Mouse (Mus musculus) thymus, postnatal 25 days (tissue): Measurements from ENCODE around the gene Tff3.

ENCODE experiments used
- DNase-seq: peaks from one replicate; pipeline ENCODE4 v3.0.0; 2022

Gene Tff3

DNA sequence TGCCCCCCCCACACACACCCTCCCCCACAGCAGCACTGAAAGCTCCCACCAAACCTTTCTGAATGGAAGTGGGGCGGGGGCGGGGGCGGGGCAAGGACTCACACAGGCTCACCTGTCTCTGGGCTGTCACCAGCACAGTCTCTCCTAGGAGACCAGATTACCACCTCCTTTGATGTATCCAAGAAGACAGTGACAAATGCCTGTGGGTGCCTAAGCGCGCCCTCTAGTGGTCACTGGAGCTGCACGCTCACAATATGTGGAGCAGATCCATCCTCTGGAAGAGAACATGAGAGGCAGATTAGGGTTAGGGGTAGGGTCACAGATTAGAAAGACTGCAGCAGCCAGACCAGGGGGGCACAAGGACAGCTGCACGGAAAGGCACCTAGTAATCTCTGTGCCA is 10.0 kb downstream of the Tff3 start:
- peak; percentile 86 for DNase-seq

DNA sequence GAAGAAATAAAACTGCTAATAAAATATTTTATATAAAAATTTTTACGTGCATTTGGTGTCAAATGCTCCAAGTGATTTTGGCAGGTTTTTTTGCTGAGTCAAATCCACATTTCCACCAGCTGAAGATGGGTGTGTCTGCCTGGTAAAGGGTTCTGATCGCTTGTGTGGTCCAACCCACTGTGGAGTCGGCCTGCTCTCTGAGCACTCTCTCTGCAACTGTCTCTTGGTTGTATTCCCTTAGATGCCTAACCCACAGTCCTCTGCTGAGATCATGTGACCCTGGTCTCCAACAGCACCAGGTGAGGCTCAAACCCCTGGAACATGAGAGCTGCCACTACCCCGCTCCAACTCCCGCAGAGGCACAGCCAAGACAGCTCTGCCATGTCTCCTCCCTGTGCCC is 11.5 kb downstream of the Tff3 start:
- no peak for DNase-seq

DNA sequence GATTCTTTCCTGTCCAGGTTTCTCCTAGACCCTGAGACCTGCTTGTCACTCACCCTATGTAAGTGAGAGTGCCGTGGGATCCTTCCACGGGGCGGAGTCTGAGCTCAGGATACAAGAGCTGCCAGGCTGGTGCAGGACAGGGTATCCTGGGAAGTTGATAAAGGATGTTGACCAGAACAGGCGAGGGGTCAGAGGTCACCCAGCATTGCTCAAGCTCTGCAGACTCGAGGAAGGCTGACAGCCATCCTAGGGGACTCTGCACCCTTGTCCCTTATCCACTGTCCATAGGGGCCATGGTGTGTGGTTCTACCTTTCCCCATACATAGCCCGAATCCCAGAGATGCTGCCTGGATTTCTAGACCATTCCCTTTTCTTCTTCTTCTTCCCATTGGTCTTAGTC is 13.4 kb downstream of the Tff3 start:
- DNase-seq = no peak

DNA sequence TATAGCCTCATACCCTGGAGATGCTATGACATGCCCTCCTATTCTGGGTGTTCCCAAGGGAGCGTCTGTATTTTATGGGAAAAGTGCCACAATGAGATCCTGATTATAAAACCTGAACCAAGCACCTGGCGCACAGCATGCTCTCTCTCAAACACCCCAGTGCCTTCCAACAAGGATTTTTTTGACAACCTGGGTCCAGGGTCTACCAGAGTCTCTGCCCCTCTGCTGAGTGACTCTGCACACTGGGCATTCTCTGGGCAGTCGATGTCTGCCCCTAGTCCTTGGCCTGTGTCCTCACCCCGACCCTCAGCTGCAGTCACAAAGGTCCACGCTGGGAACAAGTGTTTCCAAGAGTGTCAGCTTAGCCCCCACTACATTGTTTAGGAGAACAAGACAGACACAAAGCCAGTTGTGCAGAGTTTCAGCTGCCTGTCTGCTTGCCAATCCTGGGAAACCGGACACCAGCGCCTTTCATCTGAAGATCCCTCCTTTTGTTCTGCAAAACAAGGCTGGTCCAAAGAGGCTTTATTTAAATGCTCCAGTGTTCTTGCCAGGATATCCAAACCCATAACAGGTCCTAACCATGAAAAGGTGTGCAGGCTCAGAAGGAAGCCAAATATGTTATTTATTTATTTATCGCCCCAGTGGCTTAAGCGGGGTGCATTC is 16.1 kb downstream of the Tff3 start:
- DNase-seq = no peak

DNA sequence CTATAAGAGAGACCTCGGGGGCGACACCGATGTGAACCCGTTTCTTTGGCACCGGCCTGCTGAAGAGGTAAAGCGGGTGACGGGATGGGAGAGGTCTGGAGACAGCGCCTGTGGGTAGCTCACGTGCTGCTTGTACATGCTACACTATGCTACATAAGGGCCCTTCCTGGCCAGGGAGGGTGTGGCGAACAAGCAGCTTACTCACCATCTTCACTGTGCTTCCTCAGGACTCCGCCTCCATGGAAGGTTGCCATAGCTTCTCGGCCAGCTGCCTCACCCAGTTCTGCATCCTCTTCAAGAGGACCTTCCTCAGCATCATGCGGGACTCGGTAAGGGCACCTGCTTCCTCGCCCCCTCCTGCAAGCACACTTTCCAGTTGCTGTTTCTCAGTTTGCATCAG is 21.1 kb downstream of the Tff3 start:
- no peak for DNase-seq

DNA sequence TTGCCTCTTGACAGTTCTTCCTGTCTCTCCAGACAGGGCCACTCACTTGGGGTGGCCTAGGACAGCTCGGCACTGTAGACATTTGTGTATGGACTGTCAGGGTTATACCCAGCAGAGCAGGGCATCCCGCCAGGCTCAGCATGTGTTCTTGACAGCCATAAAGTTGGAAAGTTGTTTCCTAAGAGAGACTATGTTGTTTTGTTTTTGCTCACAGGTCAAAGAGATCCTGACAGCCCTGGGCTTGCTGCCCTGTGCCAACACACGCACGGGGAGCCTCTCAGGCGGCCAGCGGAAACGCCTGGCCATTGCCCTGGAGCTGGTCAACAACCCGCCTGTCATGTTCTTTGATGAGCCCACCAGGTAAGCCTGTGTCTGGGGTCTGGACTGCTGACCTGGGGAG is 25.6 kb downstream of the Tff3 start:
- DNase-seq = no peak

DNA sequence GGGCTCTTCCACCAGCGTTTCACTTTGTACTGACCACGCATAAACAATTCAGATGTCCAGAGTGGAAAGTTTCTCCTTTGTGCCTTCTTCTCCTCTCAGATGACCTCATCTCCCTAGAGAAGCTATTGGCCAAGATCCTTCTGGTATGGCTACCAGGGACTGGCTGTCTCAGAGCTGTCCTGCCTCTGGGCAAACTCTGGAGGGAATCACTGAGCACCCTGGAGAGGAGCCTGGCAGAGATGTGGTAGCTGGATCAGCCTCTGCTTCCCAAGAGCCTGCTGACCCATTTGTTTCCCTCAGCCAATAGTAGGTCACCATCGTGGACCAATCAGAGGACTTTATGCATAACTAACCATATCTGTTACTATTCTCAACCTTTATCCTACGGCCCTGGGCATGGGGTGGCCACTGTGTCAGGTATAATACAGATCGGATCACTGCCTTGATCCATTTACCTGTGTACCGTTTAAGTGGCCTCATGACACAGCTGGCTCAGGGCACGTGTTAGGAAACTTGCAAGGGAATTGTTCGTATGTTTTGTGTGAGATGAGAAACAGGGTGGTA is 26.4 kb downstream of the Tff3 start:
- DNase-seq = no peak

DNA sequence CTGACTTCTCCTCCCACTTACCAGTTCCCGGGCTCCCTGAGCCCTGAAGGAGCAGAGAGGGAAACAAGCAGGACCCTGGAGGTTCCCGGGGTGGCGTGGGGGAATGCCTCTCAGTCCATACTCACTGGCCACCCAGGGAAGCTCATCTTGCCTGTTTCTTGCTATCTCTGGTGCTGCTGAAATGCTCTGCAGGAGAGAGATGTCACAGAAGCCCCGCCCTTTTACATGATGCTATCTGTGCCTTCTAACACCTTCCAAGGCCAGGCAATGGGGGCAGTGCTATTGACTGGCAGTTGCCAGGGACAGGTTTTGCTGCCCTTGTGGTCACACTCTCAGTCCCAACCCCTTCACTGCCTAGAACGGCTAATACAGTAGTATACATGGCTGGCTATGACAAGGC is 30.7 kb downstream of the Tff3 start:
- no peak for DNase-seq

DNA sequence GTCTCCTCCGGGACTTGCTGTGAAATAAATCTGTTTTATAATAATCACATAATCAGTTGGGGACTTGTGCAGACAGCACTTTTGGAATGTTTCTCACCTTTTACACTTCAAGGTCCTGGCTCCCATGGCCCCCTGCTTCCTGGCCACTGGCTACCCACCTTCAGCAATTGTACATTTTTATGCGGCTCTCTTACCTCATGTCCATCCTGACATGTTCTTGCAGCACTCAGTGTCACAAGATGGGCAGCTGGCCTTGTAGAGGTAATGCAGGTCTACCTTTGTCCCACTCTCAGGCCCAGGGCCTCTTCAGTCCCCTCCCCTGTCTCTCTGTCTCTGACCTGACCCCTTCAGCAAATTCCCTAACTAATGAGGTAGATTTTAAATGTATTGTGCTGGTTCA is 32.6 kb downstream of the Tff3 start:
- no peak for DNase-seq

DNA sequence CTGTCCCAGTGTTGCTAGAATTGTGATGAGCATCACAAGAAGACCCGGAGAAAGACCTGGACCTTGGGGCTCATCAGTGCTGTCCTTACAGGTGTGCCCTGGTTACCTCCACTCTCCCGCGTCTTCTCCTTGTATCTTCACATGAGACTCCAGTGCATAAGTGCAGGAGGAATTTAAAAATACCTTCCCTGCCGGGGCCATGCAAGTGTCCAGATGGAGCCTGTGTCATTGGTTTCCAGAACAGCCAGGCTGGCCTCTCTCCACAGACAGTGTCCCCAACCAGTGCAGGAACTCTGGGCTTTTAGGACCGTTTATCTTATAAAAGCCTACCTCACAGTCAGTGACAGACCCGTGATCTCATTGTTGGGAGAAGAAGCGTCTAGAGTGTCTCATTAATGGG is 33.9 kb downstream of the Tff3 start:
- DNase-seq = no peak

DNA sequence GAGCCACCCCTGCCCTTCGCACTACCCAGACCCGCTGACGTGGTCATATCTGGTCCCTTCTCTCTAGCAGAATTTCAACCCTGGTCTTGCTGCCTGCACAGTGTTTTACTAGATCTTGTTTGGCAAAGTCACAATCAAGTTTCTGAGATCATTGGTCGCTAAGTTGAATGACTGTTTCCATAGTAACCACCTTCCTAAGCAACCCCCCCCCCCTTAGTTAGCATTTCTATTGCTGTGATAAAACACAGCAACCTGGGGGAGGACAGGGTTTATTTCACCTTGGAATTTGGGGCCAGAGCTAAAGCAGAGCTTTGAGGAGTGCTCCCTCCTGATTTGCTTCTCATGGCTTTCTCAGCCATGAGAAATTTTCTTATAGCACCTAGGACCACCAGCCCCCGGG is 34.7 kb downstream of the Tff3 start:
- no peak for DNase-seq

DNA sequence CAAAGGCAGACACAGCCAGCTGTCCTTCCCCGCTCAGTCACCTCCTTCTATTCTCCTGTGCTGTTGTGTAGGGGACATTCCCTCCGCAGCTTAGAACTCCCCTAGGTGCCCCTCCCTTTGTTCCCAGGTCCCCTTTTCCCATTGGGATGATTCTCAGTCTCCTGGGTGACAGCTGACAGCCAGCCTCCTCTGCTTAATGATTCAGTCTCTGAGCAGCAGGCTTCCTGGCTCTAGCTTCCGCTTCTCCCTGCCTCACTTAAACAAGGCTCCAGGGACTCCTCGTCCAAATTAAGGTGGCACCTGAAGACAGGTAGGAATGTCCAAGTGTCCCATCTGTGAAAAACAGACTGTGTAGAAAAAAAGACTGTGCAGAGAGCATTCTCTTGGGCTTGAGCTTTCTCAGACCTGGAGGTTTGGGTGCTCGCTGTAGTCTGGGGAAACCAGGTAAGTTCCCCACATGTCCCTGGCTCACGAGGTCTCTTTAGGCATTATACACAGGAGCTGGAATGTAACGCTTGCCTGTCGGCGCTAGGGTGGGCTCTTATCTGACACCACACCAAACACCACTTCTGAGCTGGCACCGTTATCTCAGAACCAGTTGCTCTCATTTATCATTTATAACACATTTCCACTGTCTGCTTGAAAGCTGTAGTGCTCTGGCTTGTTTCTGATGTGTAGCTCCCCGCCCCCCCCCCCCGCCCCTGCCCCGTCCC is 38.3 kb downstream of the Tff3 start:
- DNase-seq = no peak

DNA sequence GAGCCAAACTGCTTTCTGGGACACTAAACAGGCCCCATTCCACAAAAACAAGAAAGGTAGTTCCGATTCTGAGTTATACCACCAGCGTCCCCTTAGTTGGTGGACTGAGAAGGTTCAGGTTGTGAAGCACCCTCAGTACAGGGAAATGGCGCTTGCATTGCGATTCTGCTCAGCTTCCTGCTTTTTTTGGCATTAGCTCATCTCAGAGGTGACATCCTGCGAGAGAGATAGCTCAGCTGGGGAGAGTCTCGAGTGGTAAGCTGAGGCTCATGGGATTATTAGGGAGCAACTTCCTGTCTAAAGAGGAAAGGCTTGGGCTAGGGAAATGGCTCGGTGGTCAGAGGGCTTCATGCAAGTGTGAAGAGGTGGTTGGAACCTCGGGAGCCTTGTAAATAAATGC is 39.6 kb downstream of the Tff3 start:
- DNase-seq = no peak

DNA sequence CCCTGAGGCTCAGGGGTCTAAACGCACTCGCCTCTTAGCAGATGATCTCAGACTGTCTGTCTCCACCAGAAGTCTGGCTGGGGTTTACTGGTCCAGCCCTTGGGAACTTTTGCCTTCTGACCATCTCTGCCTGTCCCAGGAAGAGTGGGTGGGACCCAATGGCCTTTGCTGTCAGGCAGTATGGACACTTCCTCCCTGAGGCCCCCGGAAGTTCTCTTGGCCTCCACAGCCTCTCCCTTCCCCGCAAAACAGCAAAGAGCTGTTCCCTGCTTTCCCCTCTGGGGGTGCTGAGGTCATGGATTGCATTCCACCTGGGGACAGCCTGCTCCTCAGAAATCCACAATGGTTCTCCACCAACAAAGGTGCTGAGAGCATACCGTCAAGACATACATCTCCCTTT is 40.7 kb downstream of the Tff3 start:
- no peak for DNase-seq

DNA sequence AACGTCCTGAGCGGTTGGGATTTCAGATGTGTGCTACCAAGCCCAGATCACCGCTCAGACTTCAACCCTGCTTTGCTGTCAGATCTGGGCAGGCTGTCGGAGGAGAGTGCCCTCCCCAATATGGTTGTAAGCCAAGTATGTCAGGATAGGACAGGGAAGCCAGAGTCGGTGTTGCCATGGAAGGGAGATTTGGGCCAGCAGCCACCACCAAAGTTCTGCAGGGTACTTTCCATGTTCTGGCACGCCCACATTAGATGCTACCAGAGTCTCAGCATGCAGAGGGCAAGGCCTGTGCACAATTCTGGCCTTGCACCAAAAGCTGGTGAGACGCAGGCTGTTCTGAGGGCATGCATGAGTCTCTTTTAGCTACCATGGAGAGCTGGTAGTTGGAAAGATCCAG is 43.2 kb downstream of the Tff3 start:
- no peak for DNase-seq

DNA sequence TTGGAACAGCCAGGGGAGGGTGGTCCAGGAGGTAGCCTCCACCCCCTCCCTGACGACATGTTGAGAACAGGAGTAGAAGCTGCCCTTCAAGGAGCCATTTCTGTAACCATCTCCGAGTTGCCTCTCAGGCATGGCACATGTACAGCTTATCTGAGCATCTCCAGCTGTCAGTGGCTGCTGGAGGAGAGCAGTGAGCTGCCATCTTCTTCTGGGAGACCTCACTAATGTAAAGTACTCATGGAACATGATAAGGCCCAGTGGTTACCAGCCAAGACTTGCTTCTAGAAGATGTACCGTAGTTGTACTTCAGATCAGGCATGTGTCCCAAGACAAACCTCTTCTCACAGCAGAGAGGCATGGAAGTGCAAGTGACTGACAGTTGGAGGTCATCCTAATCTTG is 43.9 kb downstream of the Tff3 start:
- no peak for DNase-seq

DNA sequence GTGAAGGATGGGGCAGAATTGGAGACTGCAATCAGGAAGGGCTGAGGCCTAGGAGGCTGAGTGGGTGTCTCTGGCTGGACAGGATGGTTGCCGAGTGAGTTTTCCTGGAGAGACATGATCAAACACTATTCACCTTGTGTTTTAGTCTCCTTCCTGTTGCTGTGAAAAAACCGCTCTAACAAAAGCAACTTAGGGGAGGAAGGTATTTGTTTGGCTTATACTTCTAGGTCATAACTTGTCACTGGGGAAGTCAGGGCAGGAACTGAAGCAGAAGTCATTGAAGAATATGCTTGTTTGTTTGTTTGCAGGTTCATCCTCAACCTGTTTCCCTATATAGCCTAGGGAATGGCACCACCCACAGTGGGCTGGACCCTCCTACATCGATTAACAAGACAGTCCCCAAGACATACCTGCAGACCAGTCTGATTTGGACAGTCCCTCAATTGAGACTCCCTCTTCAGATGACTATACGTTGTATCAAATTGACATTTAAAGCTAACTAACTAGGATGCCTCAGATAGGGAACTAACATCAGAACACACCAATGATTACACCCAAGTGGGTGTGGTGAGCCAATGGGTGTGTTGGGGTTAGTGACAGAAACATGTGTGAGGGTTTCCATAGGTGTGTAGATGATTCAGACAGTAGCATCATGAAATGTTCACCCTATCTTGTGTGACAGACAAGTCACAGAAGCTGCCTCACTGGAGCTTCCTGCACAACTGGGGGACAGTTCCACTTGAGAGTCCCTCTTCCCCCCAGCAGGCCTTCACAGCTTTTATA is 47.0 kb downstream of the Tff3 start:
- no peak for DNase-seq

DNA sequence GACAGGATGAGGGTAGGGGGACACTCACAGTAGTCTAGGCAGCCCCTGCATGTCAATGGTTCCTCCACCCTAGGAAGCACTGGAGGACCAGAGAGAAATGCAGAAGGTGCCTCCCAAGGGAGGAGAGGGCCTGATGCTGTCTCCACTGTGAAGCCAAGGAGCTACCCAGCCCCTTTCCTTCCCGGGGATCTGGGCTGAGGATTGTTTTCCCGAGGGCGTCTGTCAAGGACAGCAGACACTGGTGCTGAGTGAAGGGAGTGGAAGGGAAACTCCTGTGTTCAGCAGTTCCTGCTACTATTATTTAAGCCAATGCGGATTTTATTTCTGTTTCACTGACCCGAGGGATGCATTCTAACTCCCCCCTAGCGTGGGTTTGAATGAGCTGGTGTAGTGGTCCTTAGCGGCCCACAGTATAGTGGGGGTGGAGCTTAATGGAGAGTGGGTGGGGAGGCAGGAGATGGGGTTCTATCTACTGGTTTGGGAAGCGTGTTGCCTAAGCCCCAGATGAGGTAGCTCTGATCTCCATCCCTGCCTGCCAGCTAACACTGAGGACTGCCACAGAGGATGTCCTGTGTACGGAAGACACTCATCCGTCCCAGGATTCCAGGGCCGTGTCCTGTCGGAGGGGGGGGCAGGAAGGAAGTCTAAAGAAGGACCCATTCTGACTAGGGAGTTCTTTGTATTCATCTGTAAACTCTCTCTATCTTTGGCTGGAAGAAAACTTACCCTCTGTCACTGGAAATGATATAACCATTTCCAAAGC is 50.2 kb downstream of the Tff3 start:
- DNase-seq = no peak

DNA sequence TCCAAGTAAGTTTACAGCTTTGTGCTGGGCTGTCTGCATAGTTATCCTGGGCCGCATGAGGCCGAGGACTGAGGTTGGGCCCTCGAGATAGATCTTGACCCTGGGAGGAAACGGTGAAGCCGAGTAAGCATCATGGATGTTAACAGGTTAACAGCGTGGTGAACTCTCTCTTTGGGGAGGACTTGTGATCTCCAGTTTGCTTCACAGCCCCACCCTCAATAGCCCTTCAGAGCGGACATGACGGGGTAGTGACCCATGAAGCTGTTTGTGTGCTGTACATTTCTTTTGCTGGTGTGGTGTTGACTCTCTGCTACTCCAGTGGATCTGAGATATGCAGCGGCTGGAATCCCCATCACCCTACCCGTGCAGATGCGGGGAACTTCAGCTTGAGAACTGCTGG is 50.9 kb downstream of the Tff3 start:
- DNase-seq = no peak

DNA sequence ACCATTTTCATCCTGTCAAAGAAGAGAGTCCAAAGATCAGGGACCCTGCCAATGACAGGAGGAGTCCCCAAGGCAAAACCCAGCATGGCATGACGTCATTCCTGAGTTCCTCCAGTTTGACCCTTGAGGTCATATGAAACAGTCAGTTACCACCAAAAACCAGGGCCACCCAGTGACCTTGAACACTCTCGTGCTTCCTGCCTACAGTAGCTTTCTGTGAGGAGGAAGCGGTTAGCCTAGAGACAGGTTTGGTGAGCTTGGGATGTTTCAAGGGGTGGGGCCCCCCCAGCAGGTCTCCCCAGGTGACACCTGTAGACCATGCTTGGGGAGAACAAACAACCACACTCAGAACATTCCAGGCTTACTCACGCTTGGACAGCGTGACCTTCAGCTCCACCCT is 51.9 kb downstream of the Tff3 start:
- DNase-seq = peak; percentile 67

DNA sequence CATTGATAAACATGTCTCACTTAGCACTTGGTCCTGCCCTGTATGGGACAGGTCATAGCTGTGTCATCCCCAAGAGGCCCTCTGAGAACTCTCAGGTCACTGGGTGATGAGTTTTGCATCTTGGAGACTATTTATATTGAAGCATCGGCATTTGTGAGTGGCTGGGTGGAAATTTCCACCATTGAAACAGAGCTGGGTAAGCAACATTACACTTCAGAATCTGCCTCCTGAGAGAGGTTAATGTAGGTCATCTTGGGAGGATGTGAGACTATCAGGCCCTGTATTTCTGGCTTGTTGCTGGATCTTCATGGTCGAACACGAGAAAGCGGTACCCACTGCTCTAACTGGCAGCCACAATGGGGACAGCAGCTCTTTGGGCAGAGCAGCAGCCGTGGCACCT is 54.0 kb downstream of the Tff3 start:
- no peak for DNase-seq
